Mouse (Mus musculus) forebrain, embryonic 13.5 days (tissue): ENCODE data around the gene Med9. TPM values are rescaled to one million over a fixed set of nuclear protein-coding genes. Genes with fewer than 3 reads are reported as not detected.

ENCODE experiments used
- ATAC-seq: fragments of 200-750 bp; cut with Nextera tagmentation; 2 replicates; pipeline ENCODE4 v1.8.0; 2017
- H3K27ac ChIP-seq: fragments of 300-500 bp; sonication (generic); 2 replicates; pipeline ENCODE4 v1.5.1; 2015; ENCODE audit warnings: inconsistent platforms, mild to moderate bottlenecking, moderate library complexity
- H3K27me3 ChIP-seq: fragments of 300-500 bp; sonication (generic); 2 replicates; pipeline ENCODE4 v1.6.1; 2015; ENCODE audit warnings: mild to moderate bottlenecking, inconsistent platforms
- H3K36me3 ChIP-seq: fragments of 300-500 bp; sonication (generic); 2 replicates; pipeline ENCODE4 v1.6.1; 2015; ENCODE audit warnings: mild to moderate bottlenecking, inconsistent platforms; ENCODE audit not compliant: poor library complexity, severe bottlenecking
- H3K4me1 ChIP-seq: fragments of 300-500 bp; sonication (generic); 2 replicates; pipeline ENCODE4 v1.6.1; 2015; ENCODE audit warnings: inconsistent platforms
- H3K4me2 ChIP-seq: fragments of 300-500 bp; sonication (generic); 2 replicates; pipeline ENCODE4 v1.6.1; 2015; ENCODE audit warnings: inconsistent platforms, mild to moderate bottlenecking, moderate library complexity
- H3K4me3 ChIP-seq: fragments of 300-500 bp; sonication (generic); 2 replicates; pipeline ENCODE4 v1.5.1; 2015; ENCODE audit warnings: mild to moderate bottlenecking, inconsistent platforms
- H3K9ac ChIP-seq: fragments of 300-500 bp; sonication (generic); 2 replicates; pipeline ENCODE4 v1.6.1; 2015; ENCODE audit warnings: mild to moderate bottlenecking, inconsistent platforms
- H3K9me3 ChIP-seq: fragments of 300-500 bp; sonication (generic); replicated peaks from 2 replicates; pipeline ENCODE4 v1.6.1; 2016; ENCODE audit warnings: inconsistent platforms
- WGBS: fragments of 180-500 bp; shearing (Covaris S2); methylation state at CpG from one replicate; pipeline ENCODE4 v1.1.7; 2015; 5-methylcytosine and 5-hydroxymethylcytosine counted together
- polyA plus RNA-seq: library from polyadenylated mRNA; unstranded; fragments of >200 nt; fragmentation: Nextera tagmentation; extraction: Ambion mirVana; gene quantifications from 2 replicates; pipeline ENCODE4 v1.2.1, GENCODE M21; 2015

Med9 gene
- polyA plus RNA-seq, 1 experiment from 2014 or later = 41.9 TPM

DNA sequence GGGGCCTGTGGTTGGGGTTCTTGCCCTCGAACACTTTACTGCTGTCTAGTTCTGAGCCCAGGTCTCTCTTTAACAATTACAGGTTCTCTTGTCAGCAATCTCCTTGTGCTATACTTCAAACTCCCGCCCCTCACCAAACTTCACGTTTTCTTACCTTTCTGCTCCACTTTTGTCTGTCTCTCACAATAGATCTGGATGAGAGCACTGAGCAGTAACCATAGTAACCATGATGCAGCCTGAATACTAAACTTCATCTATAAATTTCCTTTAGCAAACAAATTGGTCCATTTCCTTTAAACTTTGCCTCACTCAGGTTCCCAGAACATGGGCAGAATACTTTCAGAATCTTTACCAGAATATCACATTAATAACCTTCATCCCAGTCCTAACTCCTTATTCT is 61.4 kb downstream of the Med9 start:
- no peak overlapping the region for H3K4me3 ChIP-seq
- H3K4me2 ChIP-seq = no peak overlapping the region
- no peaks in the 10 kb centered on the region for H3K36me3 ChIP-seq
- H3K27me3 ChIP-seq = no peaks in the 10 kb centered on the region
- H3K4me1 ChIP-seq = peaks cover 25% of the 10 kb centered on the region
- H3K9ac ChIP-seq = no peak overlapping the region
- no peak for ATAC-seq
- no peak overlapping the region for H3K27ac ChIP-seq
- H3K9me3 ChIP-seq = no peaks in the 10 kb centered on the region
- WGBS = 35% methylated on average over 3 of the region's 3 CpGs

DNA sequence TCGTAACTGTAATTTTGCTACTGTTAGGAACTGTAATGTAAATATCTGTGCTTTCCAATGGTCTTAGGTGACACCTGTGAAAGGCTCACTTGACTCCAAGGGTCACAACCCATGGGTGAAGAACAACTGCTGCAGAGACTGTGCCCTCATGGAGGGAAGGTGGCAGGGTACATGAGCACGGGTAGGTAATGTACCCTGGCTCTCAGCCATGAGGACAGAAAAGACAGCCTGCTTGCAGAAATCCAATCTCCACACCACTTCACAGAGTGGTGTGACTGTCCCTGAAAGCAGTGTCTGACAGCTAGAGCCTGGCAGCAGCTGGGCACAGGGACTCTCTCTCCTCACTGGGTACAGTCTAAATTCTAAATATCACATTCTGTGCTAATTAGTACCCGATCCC is 63.5 kb downstream of the Med9 start:
- no peak for ATAC-seq
- WGBS = 74% methylated on average over 3 of the region's 3 CpGs
- H3K4me1 ChIP-seq = peaks cover 25% of the 10 kb centered on the region
- no peaks in the 10 kb centered on the region for H3K9me3 ChIP-seq
- H3K4me2 ChIP-seq = no peak overlapping the region
- no peak overlapping the region for H3K9ac ChIP-seq
- no peaks in the 10 kb centered on the region for H3K36me3 ChIP-seq
- no peaks in the 10 kb centered on the region for H3K27me3 ChIP-seq
- H3K27ac ChIP-seq = no peak overlapping the region
- no peak overlapping the region for H3K4me3 ChIP-seq

Other genes with a start within 250 kb of the Med9 start
- gene Pld6, start 160.6 kb upstream of the Med9 start, polyA plus RNA-seq = 1.3 and 2.2 TPM in 2 replicates
- gene Flcn, start 138.2 kb upstream of the Med9 start, polyA plus RNA-seq = 32.2 and 39.6 TPM in 2 replicates
- gene Nt5m, start 108.8 kb upstream of the Med9 start, polyA plus RNA-seq = 46.6 and 51.2 TPM in 2 replicates
- 233 and 246 TPM in 2 replicates for gene Cops3, start 108.4 kb upstream of the Med9 start, polyA plus RNA-seq
- 0.53 and 0.63 TPM in 2 replicates for gene Rasd1, start 16.7 kb downstream of the Med9 start, polyA plus RNA-seq
- 4.3 and 7.0 TPM in 2 replicates for gene Pemt, start 98.3 kb downstream of the Med9 start, polyA plus RNA-seq
- 26.9 and 31.5 TPM in 2 replicates for gene Rai1, start 156.8 kb downstream of the Med9 start, polyA plus RNA-seq